Mouse (Mus musculus): ENCODE measurements around the gene Mrpl43.
"Not testable (repeated sequence)": the region's sequence is repeated elsewhere in the genome, so short reads cannot be mapped to it uniquely, and the experiment has no call there.

Gene Mrpl43

GRCm38 (mm10) chr19:45005957-45006712 is at the start of gene Mrpl43:
TSS of gene Mrpl43 (minus strand) at chr19:45006442.
- peak; percentile 94 for DNase-seq (ENCODE audit: low spot score)

- no peak for DNase-seq (ENCODE audit: low spot score)
These were observed 48.8 kb upstream of the Mrpl43 start for GRCm38 (mm10) chr19:45054892-45055690.

- DNase-seq (ENCODE audit: low spot score), result no peak
These were observed 47.2 kb upstream of the Mrpl43 start for GRCm38 (mm10) chr19:45053451-45053850.

- no peak for DNase-seq (ENCODE audit: low spot score)
These were observed 43.3 kb upstream of the Mrpl43 start for GRCm38 (mm10) chr19:45049523-45049922.

GRCm38 (mm10) chr19:45048644-45049365 is 42.6 kb upstream of the Mrpl43 start:
- DNase-seq (ENCODE audit: low spot score), result no peak

GRCm38 (mm10) chr19:45047935-45048643 is 41.8 kb upstream of the Mrpl43 start:
- DNase-seq (ENCODE audit: low spot score), result no peak

GRCm38 (mm10) chr19:45047417-45047934 is 41.2 kb upstream of the Mrpl43 start, which contains the start of gene Sfxn3:
TSS of gene Sfxn3 (plus strand) at chr19:45047503.
- peak; percentile 87 for DNase-seq (ENCODE audit: low spot score)

GRCm38 (mm10) chr19:45046523-45047321 is 40.5 kb upstream of the Mrpl43 start:
- no peak for DNase-seq (ENCODE audit: low spot score)

- DNase-seq (ENCODE audit: low spot score), result no peak
These were observed 39.4 kb upstream of the Mrpl43 start, which contains the start of gene Pdzd7 for GRCm38 (mm10) chr19:45045651-45046050. TSS of gene Pdzd7 (minus strand) at chr19:45045717.

- DNase-seq (ENCODE audit: low spot score), result no peak
These were observed 39.0 kb upstream of the Mrpl43 start for GRCm38 (mm10) chr19:45045236-45045635.

GRCm38 (mm10) chr19:45044389-45044927 is 38.2 kb upstream of the Mrpl43 start:
- no peak for DNase-seq (ENCODE audit: low spot score)

GRCm38 (mm10) chr19:45040214-45040613 is 34.0 kb upstream of the Mrpl43 start:
- DNase-seq (ENCODE audit: low spot score), result no peak

- not testable (repeated sequence) for DNase-seq (ENCODE audit: low spot score)
These were observed 32.0 kb upstream of the Mrpl43 start for GRCm38 (mm10) chr19:45038198-45038597.

GRCm38 (mm10) chr19:45036867-45037266 is 30.6 kb upstream of the Mrpl43 start:
- DNase-seq (ENCODE audit: low spot score), result no peak

GRCm38 (mm10) chr19:45032570-45033332 is 26.5 kb upstream of the Mrpl43 start:
- no peak for DNase-seq (ENCODE audit: low spot score)

GRCm38 (mm10) chr19:45031780-45032179 is 25.5 kb upstream of the Mrpl43 start:
- DNase-seq (ENCODE audit: low spot score), result no peak

GRCm38 (mm10) chr19:45030746-45031693 is 24.8 kb upstream of the Mrpl43 start:
- no peak for DNase-seq (ENCODE audit: low spot score)

- DNase-seq (ENCODE audit: low spot score), result no peak
These were observed 23.9 kb upstream of the Mrpl43 start for GRCm38 (mm10) chr19:45030111-45030510.
